Mouse (Mus musculus): ENCODE measurements around the gene Proser1. TPM values are rescaled to one million over a fixed set of nuclear protein-coding genes. Genes with fewer than 3 reads are reported as not detected.

The Proser1 gene
- polyA plus RNA-seq, 1 experiment = 0.83 TPM

GRCm38 (mm10) chr3:53445540-53445939 lies 17.9 kb upstream of the Proser1 start:
- Histone ChIP-seq H3K27me3 (ENCODE audit: control insufficient read depth) (no peaks in the 10 kb centered on the region), H3K9me3 (ENCODE audit: control insufficient read depth, low read length) (no peaks in the 10 kb centered on the region), H3K4me3 (replicated peaks) (no peak overlapping the region), H3K36me3 (ENCODE audit: control insufficient read depth) (peaks cover 10% of the 10 kb centered on the region), H3K4me1 (ENCODE audit: control insufficient read depth) (no peaks in the 10 kb centered on the region)
- TF ChIP-seq GATA1 (IDR thresholded peaks at IDR 0.05; ENCODE audit: low read length) (no peak), TAL1 (IDR thresholded peaks at IDR 0.05; ENCODE audit: low read length) (no peak)

DNA sequence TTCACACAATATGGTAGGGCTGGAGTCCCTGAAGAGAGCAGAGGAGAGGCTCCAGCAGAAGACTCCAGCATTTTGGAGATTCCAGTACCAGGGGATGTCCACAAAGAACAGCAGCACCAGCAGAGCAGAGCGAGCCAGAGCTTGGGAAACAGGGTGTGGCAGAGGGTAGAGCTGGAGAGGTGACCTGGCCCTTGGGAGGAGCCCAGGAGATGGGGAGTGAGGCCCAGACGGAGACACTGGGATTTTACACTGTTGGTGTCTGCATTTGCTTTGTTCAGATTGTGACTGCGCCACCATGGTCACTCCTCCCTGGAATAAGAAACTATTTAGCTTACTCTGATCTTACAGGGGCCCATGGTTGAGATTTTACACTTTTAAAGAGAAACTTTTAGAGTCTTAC lies 16.7 kb upstream of the Proser1 start:
- no peak for TF ChIP-seq GATA1 (IDR thresholded peaks at IDR 0.05; ENCODE audit: low read length)
- TF ChIP-seq TAL1 (IDR thresholded peaks at IDR 0.05; ENCODE audit: low read length) = no peak
- Histone ChIP-seq H3K27me3 (ENCODE audit: control insufficient read depth) (no peaks in the 10 kb centered on the region), H3K4me1 (ENCODE audit: control insufficient read depth) (no peaks in the 10 kb centered on the region), H3K36me3 (ENCODE audit: control insufficient read depth) (peaks cover 23% of the 10 kb centered on the region), H3K4me3 (replicated peaks) (no peak overlapping the region), H3K9me3 (ENCODE audit: control insufficient read depth, low read length) (no peaks in the 10 kb centered on the region)

DNA sequence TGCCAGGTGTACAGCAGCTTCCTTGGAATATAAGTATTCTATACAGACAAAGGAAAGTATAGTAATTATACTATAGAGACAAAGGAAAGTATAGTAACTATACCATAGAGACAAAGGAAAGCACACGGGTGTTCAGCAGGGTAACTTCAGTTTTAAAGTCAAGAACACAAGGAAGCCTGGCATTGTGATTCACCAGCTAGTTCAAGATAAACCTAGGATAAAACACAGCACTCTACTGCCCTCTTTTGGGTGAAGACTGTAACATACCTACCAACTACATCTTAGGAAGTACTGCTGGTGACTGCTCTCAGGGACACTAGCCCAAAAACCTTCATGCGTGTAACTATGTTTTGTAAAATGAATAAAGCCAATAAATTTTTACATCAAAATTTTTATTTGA lies 15.3 kb upstream of the Proser1 start:
- no peak for TF ChIP-seq GATA1 (IDR thresholded peaks at IDR 0.05; ENCODE audit: low read length)
- no peak for TF ChIP-seq TAL1 (IDR thresholded peaks at IDR 0.05; ENCODE audit: low read length)
- H3K4me3 ChIP-seq (replicated peaks) = no peak overlapping the region
- no peaks in the 10 kb centered on the region for H3K9me3 ChIP-seq (ENCODE audit: control insufficient read depth, low read length)
- H3K36me3 ChIP-seq (ENCODE audit: control insufficient read depth) = peaks cover 37% of the 10 kb centered on the region
- H3K27me3 ChIP-seq (ENCODE audit: control insufficient read depth) = no peaks in the 10 kb centered on the region
- H3K4me1 ChIP-seq (ENCODE audit: control insufficient read depth) = no peaks in the 10 kb centered on the region

- Histone ChIP-seq H3K27me3 (ENCODE audit: control insufficient read depth) (no peaks in the 10 kb centered on the region), H3K4me1 (ENCODE audit: control insufficient read depth) (no peaks in the 10 kb centered on the region), H3K9me3 (ENCODE audit: control insufficient read depth, low read length) (no peaks in the 10 kb centered on the region), H3K4me3 (replicated peaks) (no peak overlapping the region), H3K36me3 (ENCODE audit: control insufficient read depth) (peaks cover 58% of the 10 kb centered on the region)
- no peak for TF ChIP-seq TAL1 (IDR thresholded peaks at IDR 0.05; ENCODE audit: low read length)
- no peak for TF ChIP-seq GATA1 (IDR thresholded peaks at IDR 0.05; ENCODE audit: low read length)
Measured at GRCm38 (mm10) chr3:53450666-53451065, 12.8 kb upstream of the Proser1 start.

- Histone ChIP-seq H3K4me3 (replicated peaks) (no peak overlapping the region), H3K4me1 (ENCODE audit: control insufficient read depth) (no peaks in the 10 kb centered on the region), H3K9me3 (ENCODE audit: control insufficient read depth, low read length) (no peaks in the 10 kb centered on the region), H3K36me3 (ENCODE audit: control insufficient read depth) (peaks cover 74% of the 10 kb centered on the region), H3K27me3 (ENCODE audit: control insufficient read depth) (no peaks in the 10 kb centered on the region)
- TF ChIP-seq TAL1 (IDR thresholded peaks at IDR 0.05; ENCODE audit: low read length) (no peak), GATA1 (IDR thresholded peaks at IDR 0.05; ENCODE audit: low read length) (no peak)
Measured at GRCm38 (mm10) chr3:53452351-53452750, 11.1 kb upstream of the Proser1 start.

GRCm38 (mm10) chr3:53453346-53453745 lies 10.1 kb upstream of the Proser1 start:
- no peak for TF ChIP-seq TAL1 (IDR thresholded peaks at IDR 0.05; ENCODE audit: low read length)
- Histone ChIP-seq H3K27me3 (ENCODE audit: control insufficient read depth) (no peaks in the 10 kb centered on the region), H3K36me3 (ENCODE audit: control insufficient read depth) (peaks cover 84% of the 10 kb centered on the region), H3K4me1 (ENCODE audit: control insufficient read depth) (no peaks in the 10 kb centered on the region), H3K4me3 (replicated peaks) (no peak overlapping the region), H3K9me3 (ENCODE audit: control insufficient read depth, low read length) (no peaks in the 10 kb centered on the region)

DNA sequence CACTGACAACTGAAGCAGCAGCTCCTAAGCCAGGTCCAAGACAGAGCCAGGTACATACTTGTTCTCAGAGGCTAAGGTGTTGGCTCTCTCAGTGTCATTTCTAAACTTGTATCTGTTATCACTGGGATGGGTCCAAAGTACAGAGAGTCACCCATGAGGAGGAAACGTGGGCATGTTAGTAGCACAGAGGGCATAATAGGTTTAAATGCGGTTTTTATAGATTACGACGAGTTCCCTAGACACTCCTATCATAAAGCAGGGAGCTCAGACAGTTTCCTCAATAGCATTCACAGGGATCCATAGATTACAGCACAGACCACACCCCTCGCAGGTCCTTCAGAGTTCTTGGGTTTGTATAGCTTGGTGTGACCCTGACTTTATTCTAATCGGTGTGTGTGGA lies 9.5 kb upstream of the Proser1 start:
- H3K36me3 ChIP-seq (ENCODE audit: control insufficient read depth) = peaks cover 85% of the 10 kb centered on the region
- no peaks in the 10 kb centered on the region for H3K27me3 ChIP-seq (ENCODE audit: control insufficient read depth)
- H3K4me1 ChIP-seq (ENCODE audit: control insufficient read depth) = no peaks in the 10 kb centered on the region
- H3K9me3 ChIP-seq (ENCODE audit: control insufficient read depth, low read length) = no peaks in the 10 kb centered on the region
- no peak overlapping the region for H3K4me3 ChIP-seq (replicated peaks)
- no peak for TF ChIP-seq TAL1 (IDR thresholded peaks at IDR 0.05; ENCODE audit: low read length)
- no peak for TF ChIP-seq GATA1 (IDR thresholded peaks at IDR 0.05; ENCODE audit: low read length)

- TF ChIP-seq TAL1 (IDR thresholded peaks at IDR 0.05; ENCODE audit: low read length) (no peak), GATA1 (IDR thresholded peaks at IDR 0.05; ENCODE audit: low read length) (no peak)
- Histone ChIP-seq H3K9me3 (ENCODE audit: control insufficient read depth, low read length) (no peaks in the 10 kb centered on the region), H3K27me3 (ENCODE audit: control insufficient read depth) (no peaks in the 10 kb centered on the region), H3K4me1 (ENCODE audit: control insufficient read depth) (no peaks in the 10 kb centered on the region), H3K36me3 (ENCODE audit: control insufficient read depth) (peaks cover 85% of the 10 kb centered on the region), H3K4me3 (replicated peaks) (no peak overlapping the region)
Measured at GRCm38 (mm10) chr3:53454561-53454960, 8.9 kb upstream of the Proser1 start.

DNA sequence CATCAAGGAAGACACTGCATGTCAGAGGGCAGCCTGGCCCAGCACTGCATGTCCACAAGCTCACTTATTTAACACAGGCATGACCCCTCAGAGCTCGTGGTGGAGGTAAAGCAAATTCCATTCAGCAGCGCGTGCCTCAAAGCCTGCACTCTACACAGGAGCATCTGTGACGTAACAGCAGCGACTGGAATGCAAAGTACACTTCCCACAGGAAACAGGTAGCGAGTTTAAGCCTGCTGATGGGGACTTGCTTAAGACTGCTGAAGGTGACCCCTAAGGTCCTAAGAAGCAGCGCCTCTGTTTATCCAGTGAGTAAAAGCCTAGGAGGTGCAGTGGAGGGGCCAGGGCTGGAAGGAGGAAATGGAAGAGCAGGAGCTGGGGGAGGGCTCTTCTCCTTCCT lies 8.5 kb upstream of the Proser1 start:
- H3K27me3 ChIP-seq (ENCODE audit: control insufficient read depth) = no peaks in the 10 kb centered on the region
- H3K4me3 ChIP-seq (replicated peaks) = no peak overlapping the region
- peaks cover 87% of the 10 kb centered on the region for H3K36me3 ChIP-seq (ENCODE audit: control insufficient read depth)
- TF ChIP-seq TAL1 (IDR thresholded peaks at IDR 0.05; ENCODE audit: low read length) (no peak), GATA1 (IDR thresholded peaks at IDR 0.05; ENCODE audit: low read length) (no peak)
- H3K4me1 ChIP-seq (ENCODE audit: control insufficient read depth) = no peaks in the 10 kb centered on the region
- H3K9me3 ChIP-seq (ENCODE audit: control insufficient read depth, low read length) = no peaks in the 10 kb centered on the region

GRCm38 (mm10) chr3:53457750-53458149 lies 5.7 kb upstream of the Proser1 start:
- Histone ChIP-seq H3K36me3 (ENCODE audit: control insufficient read depth) (peaks cover 75% of the 10 kb centered on the region), H3K4me3 (replicated peaks) (no peak overlapping the region), H3K4me1 (ENCODE audit: control insufficient read depth) (peaks cover 12% of the 10 kb centered on the region), H3K27me3 (ENCODE audit: control insufficient read depth) (no peaks in the 10 kb centered on the region), H3K9me3 (ENCODE audit: control insufficient read depth, low read length) (no peaks in the 10 kb centered on the region)
- no peak for TF ChIP-seq GATA1 (IDR thresholded peaks at IDR 0.05; ENCODE audit: low read length)
- no peak for TF ChIP-seq TAL1 (IDR thresholded peaks at IDR 0.05; ENCODE audit: low read length)

Data from erythroblast, embryonic 14.5 days (primary cell).